Mouse (Mus musculus): Measurements from ENCODE around the gene Ptges3. TPM values are rescaled to one million over a fixed set of nuclear protein-coding genes. Genes with fewer than 3 reads are reported as not detected.

Gene Ptges3
- 567 and 594 TPM in 2 replicates for polyA plus RNA-seq (2016; fragmentation: Nextera tagmentation; extraction: Ambion mirVana)

DNA sequence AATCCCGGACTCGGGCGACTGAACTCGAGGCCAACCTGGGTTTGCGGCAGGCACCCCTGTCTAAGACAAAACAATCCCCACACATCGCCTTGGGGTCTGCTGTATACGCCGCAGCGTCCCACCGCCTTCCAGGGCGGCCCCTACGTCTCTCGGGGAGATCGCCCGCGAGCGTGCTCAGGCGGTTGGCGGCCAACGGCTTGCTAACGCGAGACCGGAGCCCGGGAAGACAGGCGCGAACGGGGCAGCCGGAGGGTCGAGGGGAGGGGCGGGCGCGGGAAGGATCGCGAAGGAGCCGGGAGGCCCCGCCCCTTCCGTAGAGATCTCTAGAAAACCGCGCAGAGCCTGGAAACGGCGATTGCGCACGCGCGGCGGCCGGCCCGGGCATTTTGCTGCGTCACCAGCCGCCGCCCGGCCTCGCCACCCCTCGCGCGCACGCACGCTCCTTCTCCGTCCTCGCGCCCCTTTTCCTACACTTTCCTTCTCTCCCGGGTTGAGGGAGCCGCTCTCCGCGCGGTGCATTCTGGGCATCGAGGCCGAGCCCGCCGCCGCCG, at the start of gene Ptges3:
Ptges3 (plus strand) TSS at position 354 of the 551 bp plus-strand sequence.
- WGBS, result under 1% methylated on average over 72 of the region's 72 CpGs
- Histone ChIP-seq H3K4me1 (replicated peaks) (peaks cover 16% of the 10 kb centered on the region), H3K9me3 (no peaks in the 10 kb centered on the region), H3K9ac (replicated peaks) (peak within 1 kb of the TSS; percentile 95), H3K27ac (peak within 1 kb of the TSS; percentile 99), H3K4me2 (peak within 1 kb of the TSS; percentile 83), H3K27me3 (no peaks in the 10 kb centered on the region), H3K36me3 (peaks cover 18% of the 10 kb centered on the region), H3K4me3 (replicated peaks) (peak within 1 kb of the TSS; percentile 96)
- peak; percentile 91 for ATAC-seq (ENCODE audit: insufficient number of reproducible peaks, insufficient read depth, low FRiP score, low TSS enrichment, low read depth)

DNA sequence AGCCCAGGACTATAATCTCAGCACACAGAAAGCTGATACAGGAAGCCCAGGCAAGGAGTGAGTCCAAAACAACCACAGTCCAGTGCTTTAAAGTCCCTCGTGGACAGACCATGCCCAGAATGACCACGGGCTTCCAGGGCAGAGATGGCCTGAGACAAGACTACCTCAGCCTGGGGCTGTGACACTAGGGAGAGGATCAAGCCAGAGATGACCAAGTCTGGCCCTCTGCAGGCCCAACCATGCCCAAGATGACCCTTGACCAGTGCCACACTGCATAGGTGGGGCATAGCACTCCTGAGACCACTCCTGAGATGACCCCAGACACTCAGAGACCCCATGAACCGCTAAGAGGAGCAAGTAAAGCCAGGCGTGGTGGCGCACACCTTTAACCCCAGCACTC, 49.0 kb upstream of the Ptges3 start:
- H3K9ac ChIP-seq (replicated peaks), result no peak overlapping the region
- H3K9me3 ChIP-seq, result no peaks in the 10 kb centered on the region
- H3K4me3 ChIP-seq (replicated peaks), result no peak overlapping the region
- ATAC-seq (ENCODE audit: insufficient number of reproducible peaks, insufficient read depth, low FRiP score, low TSS enrichment, low read depth), result no peak; the same call in 1 of the 2 replicates
- no peaks in the 10 kb centered on the region for H3K4me1 ChIP-seq (replicated peaks)
- no peak overlapping the region for H3K4me2 ChIP-seq
- H3K27ac ChIP-seq, result no peak overlapping the region
- H3K27me3 ChIP-seq, result no peaks in the 10 kb centered on the region
- no peaks in the 10 kb centered on the region for H3K36me3 ChIP-seq
- WGBS, result 80% methylated on average over 5 of the region's 5 CpGs

DNA sequence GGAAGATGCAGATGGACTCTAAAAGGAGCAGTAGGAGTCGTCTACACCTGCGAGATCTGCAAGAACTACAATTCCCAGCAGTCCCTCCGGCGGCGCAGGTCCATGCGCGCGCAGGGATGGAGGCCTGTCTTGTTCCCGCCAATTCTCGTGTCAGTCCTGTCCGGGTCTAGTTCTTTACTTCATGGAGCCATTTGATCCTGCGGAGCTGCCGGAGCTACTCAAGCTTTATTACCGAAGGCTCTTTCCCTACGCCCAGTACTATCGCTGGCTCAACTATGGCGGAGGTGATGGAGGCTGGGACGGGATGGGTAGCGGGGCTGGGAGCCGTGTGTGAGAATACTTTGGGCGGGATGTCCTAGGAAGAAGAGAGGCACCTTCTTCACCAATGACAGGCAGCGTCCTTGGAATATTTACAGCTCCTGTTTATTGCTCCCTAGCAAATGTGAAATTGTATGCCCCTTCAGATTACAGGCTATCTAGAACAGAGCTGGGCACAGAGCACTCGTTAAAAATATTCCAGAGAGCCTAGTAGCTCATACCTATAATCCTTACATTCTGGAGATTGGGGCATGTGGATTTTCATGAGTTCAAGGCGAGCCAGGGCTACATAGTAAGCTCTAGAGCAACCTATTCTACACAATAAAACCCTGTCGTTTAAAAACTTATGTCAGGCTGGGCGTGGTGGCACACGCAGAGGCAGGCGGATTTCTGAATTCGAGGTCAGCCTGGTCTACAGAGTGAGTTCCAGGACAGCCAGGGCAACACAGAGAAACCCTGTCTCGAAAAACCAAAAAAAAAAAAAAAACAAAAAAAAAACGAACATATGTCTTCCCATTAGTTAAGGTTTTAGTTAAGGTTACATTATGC, 43.5 kb upstream of the Ptges3 start, which contains the start of gene Prim1:
Prim1 (plus strand) TSS at position 101 of the 867 bp plus-strand sequence.
- H3K9me3 ChIP-seq, result no peaks in the 10 kb centered on the region
- H3K27ac ChIP-seq, result peak within 1 kb of the TSS; percentile 93
- no peaks in the 10 kb centered on the region for H3K4me1 ChIP-seq (replicated peaks)
- WGBS, result 6% methylated on average over 31 of the region's 31 CpGs
- peak within 1 kb of the TSS; percentile 79 for H3K9ac ChIP-seq (replicated peaks)
- H3K27me3 ChIP-seq, result no peaks in the 10 kb centered on the region
- H3K36me3 ChIP-seq, result peaks cover 22% of the 10 kb centered on the region
- peak within 1 kb of the TSS; percentile 62 for H3K4me3 ChIP-seq (replicated peaks)
- ATAC-seq (ENCODE audit: insufficient number of reproducible peaks, insufficient read depth, low FRiP score, low TSS enrichment, low read depth), result peak; percentile 90
- peak within 1 kb of the TSS; percentile 63 for H3K4me2 ChIP-seq

DNA sequence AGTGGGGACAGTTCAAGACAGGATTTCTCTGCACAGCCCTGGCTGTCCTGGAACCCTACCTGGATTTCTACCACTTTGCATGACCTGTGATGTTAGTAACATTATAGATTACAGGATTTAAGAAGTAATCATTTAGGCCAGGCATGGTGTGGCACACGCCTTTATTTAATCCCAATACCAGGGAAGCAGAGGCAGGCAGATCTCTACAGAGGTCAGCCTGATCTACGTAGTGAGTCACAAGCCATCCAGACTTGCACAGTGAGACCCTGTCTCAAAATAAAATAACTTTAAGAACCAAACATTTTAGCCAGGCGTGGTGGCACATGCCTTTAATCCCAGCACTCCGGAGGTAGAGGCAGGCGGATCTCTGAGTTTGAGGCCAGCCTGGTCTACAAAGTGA, 36.6 kb upstream of the Ptges3 start:
- ATAC-seq (ENCODE audit: insufficient number of reproducible peaks, insufficient read depth, low FRiP score, low TSS enrichment, low read depth), result no peak
- Histone ChIP-seq H3K27me3 (no peaks in the 10 kb centered on the region), H3K27ac (no peak overlapping the region), H3K4me2 (no peak overlapping the region), H3K36me3 (peaks cover 85% of the 10 kb centered on the region), H3K9ac (replicated peaks) (no peak overlapping the region), H3K4me3 (replicated peaks) (no peak overlapping the region), H3K9me3 (no peaks in the 10 kb centered on the region), H3K4me1 (replicated peaks) (no peaks in the 10 kb centered on the region)
- 95% methylated on average over 5 of the region's 5 CpGs for WGBS

DNA sequence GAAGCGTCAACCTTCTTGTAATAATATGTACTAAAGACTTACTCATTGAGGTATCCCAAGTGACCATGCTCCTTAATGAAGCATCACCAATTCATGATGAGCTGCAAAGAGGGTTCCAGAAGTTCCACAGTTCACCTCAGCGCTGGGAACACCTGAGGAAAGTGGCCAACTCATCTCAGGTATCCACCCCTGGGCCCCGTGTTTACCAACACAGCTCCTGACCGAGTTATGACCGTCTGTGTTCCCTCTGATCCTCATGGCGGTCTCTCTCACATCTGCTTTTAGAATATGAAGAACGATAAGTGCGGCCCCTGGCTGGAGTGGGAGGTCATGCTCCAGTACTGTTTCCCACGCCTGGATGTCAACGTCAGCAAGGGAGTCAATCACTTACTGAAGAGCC, 35.3 kb upstream of the Ptges3 start:
- Histone ChIP-seq H3K9ac (replicated peaks) (no peak overlapping the region), H3K4me2 (no peak overlapping the region), H3K27ac (no peak overlapping the region), H3K27me3 (no peaks in the 10 kb centered on the region), H3K36me3 (peaks cover 90% of the 10 kb centered on the region), H3K9me3 (no peaks in the 10 kb centered on the region), H3K4me1 (replicated peaks) (no peaks in the 10 kb centered on the region), H3K4me3 (replicated peaks) (no peak overlapping the region)
- WGBS, result 95% methylated on average over 10 of the region's 10 CpGs
- ATAC-seq (ENCODE audit: insufficient number of reproducible peaks, insufficient read depth, low FRiP score, low TSS enrichment, low read depth), result no peak

DNA sequence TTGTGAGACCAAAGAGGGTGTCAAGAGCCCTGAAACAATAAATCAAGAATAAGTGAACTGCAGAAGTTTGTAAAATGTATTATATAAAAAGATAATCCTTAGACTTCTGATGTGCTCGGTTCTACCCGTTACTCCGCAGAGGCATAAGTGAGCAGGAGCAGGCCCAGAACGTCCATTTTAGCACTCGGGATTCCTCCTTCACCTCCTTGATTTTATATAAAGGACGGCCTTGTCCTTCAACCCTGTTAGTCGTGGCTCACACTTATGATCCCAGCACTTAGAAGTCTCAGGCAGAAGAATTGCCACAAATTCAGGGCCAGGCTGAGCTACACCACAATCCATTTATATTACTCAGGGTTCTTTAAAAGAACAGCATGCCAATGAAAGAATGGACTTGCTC, 28.8 kb upstream of the Ptges3 start:
- Histone ChIP-seq H3K36me3 (peaks cover 67% of the 10 kb centered on the region), H3K4me2 (no peak overlapping the region), H3K9ac (replicated peaks) (no peak overlapping the region), H3K4me1 (replicated peaks) (peaks cover 3% of the 10 kb centered on the region; the same call in 1 of the 2 replicates), H3K4me3 (replicated peaks) (no peak overlapping the region), H3K9me3 (no peaks in the 10 kb centered on the region), H3K27me3 (no peaks in the 10 kb centered on the region), H3K27ac (no peak overlapping the region)
- 92% methylated on average over 7 of the region's 7 CpGs for WGBS
- no peak for ATAC-seq (ENCODE audit: insufficient number of reproducible peaks, insufficient read depth, low FRiP score, low TSS enrichment, low read depth)

DNA sequence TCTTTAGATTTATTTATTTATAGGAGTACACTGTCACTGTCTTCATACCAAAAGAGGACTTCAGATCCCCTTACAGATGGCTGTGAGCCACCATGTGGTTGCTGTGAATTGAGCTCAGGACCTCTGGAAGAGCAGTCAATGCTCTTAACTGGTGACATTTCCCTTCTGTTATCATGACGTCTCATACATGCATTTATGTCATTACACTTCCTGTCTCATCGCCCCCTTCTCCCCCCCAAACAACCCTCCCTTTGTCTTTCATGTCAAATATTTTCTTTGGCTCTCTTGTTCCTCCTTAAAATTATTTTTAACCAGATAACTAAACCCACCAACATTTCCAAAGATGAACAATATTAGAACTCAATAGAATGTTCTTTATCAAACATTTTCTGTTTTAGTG, 27.9 kb upstream of the Ptges3 start:
- 86% methylated on average over 2 of the region's 2 CpGs for WGBS
- H3K4me1 ChIP-seq (replicated peaks), result peaks cover 3% of the 10 kb centered on the region; the same call in 1 of the 2 replicates
- H3K9ac ChIP-seq (replicated peaks), result no peak overlapping the region
- no peaks in the 10 kb centered on the region for H3K27me3 ChIP-seq
- no peak for ATAC-seq (ENCODE audit: insufficient number of reproducible peaks, insufficient read depth, low FRiP score, low TSS enrichment, low read depth)
- H3K4me3 ChIP-seq (replicated peaks), result no peak overlapping the region
- no peak overlapping the region for H3K4me2 ChIP-seq
- H3K27ac ChIP-seq, result no peak overlapping the region
- peaks cover 59% of the 10 kb centered on the region for H3K36me3 ChIP-seq
- no peaks in the 10 kb centered on the region for H3K9me3 ChIP-seq

DNA sequence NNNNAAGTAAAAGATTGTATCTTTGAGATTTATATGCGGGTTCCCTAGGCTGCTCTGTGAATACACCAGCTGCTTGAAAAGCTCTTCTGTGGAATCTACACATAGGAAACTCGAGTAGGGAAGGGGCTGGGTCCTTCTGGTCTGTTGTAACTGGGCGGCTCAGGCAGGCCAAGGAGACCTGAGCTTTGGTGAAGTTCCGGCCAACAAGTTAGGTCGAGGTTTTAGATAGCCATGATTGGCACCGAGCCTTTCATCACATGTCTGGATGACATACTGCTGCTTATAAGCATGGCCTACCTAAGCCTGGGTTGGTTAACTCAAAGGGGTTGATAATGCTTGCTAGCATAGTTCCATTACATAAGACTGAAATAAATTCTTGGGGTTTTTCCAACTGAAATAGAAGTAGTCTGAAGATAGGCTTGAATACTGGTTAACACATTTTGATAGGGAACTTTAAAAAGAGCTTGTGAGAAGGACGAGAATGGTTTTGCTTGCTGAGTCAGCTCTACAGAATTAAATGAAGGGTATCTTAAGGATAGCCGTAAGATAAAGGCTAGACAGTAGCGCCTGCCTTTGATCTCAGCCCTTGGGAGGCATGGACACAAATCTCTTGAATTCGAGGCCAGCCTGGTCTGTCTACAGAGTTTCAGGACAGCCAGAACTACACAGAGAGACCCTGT, 21.9 kb upstream of the Ptges3 start:
- Histone ChIP-seq H3K9me3 (no peaks in the 10 kb centered on the region), H3K27me3 (no peaks in the 10 kb centered on the region), H3K4me3 (replicated peaks) (peak overlapping the region; percentile 95), H3K36me3 (peaks cover 42% of the 10 kb centered on the region), H3K4me1 (replicated peaks) (peaks cover 37% of the 10 kb centered on the region), H3K4me2 (peak overlapping the region; percentile 77), H3K9ac (replicated peaks) (peak overlapping the region; percentile 98), H3K27ac (peak overlapping the region; percentile 96; the same call in 1 of the 2 replicates)
- 4% methylated on average over 10 of the region's 10 CpGs for WGBS
- no peak for ATAC-seq (ENCODE audit: insufficient number of reproducible peaks, insufficient read depth, low FRiP score, low TSS enrichment, low read depth)

DNA sequence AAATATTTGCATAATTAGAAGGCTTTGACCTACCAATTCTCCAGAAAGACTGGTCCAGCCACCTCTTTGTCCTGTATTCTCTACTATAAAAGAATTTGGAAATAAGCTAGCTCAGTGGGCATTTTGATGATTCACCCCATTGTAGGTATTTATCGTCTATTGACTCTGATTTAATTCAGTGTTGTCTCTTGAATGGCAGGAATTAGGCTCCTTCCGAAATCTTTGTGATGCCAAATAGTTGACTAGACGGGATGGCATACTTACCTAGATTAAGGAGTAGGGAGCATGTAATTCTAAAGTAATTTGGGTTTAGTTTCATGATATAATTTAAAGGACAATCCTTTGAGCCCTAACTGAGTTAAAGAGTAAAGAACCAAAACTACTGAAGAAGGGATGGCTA, 20.8 kb upstream of the Ptges3 start:
- H3K27me3 ChIP-seq, result no peaks in the 10 kb centered on the region
- no peak overlapping the region for H3K9ac ChIP-seq (replicated peaks)
- H3K4me3 ChIP-seq (replicated peaks), result 0 out of 2 replicates have a peak overlapping the region, but pooled peaks have one; percentile 0
- H3K9me3 ChIP-seq, result no peaks in the 10 kb centered on the region
- H3K36me3 ChIP-seq, result peaks cover 51% of the 10 kb centered on the region
- H3K27ac ChIP-seq, result no peak overlapping the region
- peaks cover 37% of the 10 kb centered on the region for H3K4me1 ChIP-seq (replicated peaks)
- 83% methylated on average over 3 of the region's 3 CpGs for WGBS
- ATAC-seq (ENCODE audit: insufficient number of reproducible peaks, insufficient read depth, low FRiP score, low TSS enrichment, low read depth), result no peak
- H3K4me2 ChIP-seq, result peak overlapping the region; percentile 77

DNA sequence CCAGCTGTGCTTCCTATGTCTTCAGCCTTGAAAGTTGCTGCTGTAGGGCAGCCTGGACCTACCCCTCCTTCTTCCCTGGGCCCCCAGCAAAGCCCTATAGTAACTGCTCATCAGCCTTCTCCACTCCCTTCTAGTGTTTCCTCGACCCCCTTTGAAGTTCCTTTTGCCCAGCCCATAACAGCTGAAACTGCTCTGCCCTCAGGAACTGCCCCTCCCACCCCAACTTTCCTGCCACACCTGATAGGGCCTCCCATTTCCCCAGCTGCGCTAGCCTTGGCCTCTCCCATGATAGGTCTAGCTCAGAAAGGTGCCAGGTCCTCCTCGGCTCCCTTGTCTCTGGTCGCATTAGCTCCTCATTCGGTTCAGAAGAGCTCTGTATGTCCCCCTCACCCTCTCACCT, 19.6 kb upstream of the Ptges3 start:
- Histone ChIP-seq H3K4me2 (no peak overlapping the region), H3K9ac (replicated peaks) (no peak overlapping the region; the same call in 1 of the 2 replicates), H3K9me3 (no peaks in the 10 kb centered on the region), H3K4me1 (replicated peaks) (peaks cover 37% of the 10 kb centered on the region), H3K36me3 (peaks cover 63% of the 10 kb centered on the region), H3K27me3 (no peaks in the 10 kb centered on the region), H3K4me3 (replicated peaks) (peak overlapping the region; percentile 13; the same call in 1 of the 2 replicates), H3K27ac (no peak overlapping the region; the same call in 1 of the 2 replicates)
- ATAC-seq (ENCODE audit: insufficient number of reproducible peaks, insufficient read depth, low FRiP score, low TSS enrichment, low read depth), result no peak
- WGBS, result 44% methylated on average over 5 of the region's 5 CpGs

DNA sequence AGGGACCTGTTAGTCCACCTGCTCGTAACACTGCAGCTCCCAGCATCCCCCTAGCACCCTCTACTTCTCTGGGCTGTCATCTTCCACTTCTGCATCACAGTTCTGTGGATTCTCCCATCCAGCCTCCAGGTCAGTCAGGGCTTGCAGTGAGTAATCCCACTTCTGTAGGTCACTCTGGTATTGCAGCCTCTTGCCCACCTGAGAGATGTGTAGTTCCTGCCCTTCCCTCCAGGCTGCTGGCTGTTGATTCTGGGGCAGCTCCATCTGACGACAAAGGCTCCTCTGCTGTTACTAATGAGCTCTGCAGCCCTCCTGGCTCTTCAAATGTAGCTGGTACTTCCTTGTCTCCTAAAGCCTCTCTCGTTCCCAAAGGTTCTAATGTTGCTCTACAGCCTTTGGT, 18.9 kb upstream of the Ptges3 start:
- Histone ChIP-seq H3K27ac (no peak overlapping the region; the same call in 1 of the 2 replicates), H3K27me3 (no peaks in the 10 kb centered on the region), H3K9me3 (no peaks in the 10 kb centered on the region), H3K4me3 (replicated peaks) (no peak overlapping the region), H3K4me1 (replicated peaks) (peaks cover 34% of the 10 kb centered on the region), H3K36me3 (peaks cover 70% of the 10 kb centered on the region), H3K9ac (replicated peaks) (no peak overlapping the region; the same call in 1 of the 2 replicates), H3K4me2 (no peak overlapping the region)
- no peak for ATAC-seq (ENCODE audit: insufficient number of reproducible peaks, insufficient read depth, low FRiP score, low TSS enrichment, low read depth)
- WGBS, result 75% methylated on average over 3 of the region's 3 CpGs
